Mouse (Mus musculus): ENCODE results near the gene Lgals3. TPM values are rescaled to one million over a fixed set of nuclear protein-coding genes. Genes with fewer than 3 reads are reported as not detected.

Lgals3 gene
- total RNA-seq, 1 experiment = 36.9 TPM

GRCm38 (mm10) chr14:47373728-47374678, 6.5 kb downstream of the Lgals3 start:
- Histone ChIP-seq H3K27ac (ENCODE audit: insufficient read depth, low read depth, low read length, poor library complexity, severe bottlenecking) (no peak overlapping the region), H3K4me1 (ENCODE audit: control insufficient read depth in 2 of 2, insufficient read depth in 2 of 2, low read length in 2 of 2, poor library complexity in 1 of 2) (peaks cover 5 to 15% of the 10 kb centered on the region in 2 experiments), H3K9ac (ENCODE audit: insufficient read depth, low read depth, low read length, poor library complexity, severe bottlenecking) (peak overlapping the region; percentile 26; the same call in 1 of the 2 replicates), H3K4me3 (ENCODE audit: insufficient read depth in 1 of 2, low read depth in 1 of 2, low read length in 2 of 2, poor library complexity in 1 of 2, severe bottlenecking in 1 of 2) (peak overlapping the region; percentile 44 to 50), H3K36me3 (ENCODE audit: control insufficient read depth, insufficient read depth, low read length, poor library complexity, severe bottlenecking) (no peaks in the 10 kb centered on the region), H3K9me3 (ENCODE audit: control insufficient read depth, insufficient read depth, low read depth, low read length) (no peaks in the 10 kb centered on the region)
- TF ChIP-seq ZNF384 (IDR thresholded peaks at IDR 0.05; ENCODE audit: low read depth, low read length) = no peak
- TF ChIP-seq ZC3H11A (IDR thresholded peaks at IDR 0.05; ENCODE audit: borderline replicate concordance, low read depth, low read length) = no peak
- TF ChIP-seq MAFK (IDR thresholded peaks at IDR 0.05; ENCODE audit: insufficient read depth, low read depth, low read length) = no peak
- no peak for TF ChIP-seq HCFC1 (IDR thresholded peaks at IDR 0.05; ENCODE audit: borderline replicate concordance, insufficient read depth, low read length)
- TF ChIP-seq CHD2 (IDR thresholded peaks at IDR 0.05; ENCODE audit: low read depth, low read length) = no peak
- in situ Hi-C loops (cut with MboI; ENCODE audit: low sequenced_read_pairs in 2 of 2, unreplicated experiment in 2 of 2) = no loop called here
- no peak for DNase-seq (ENCODE audit: low read depth, low spot score)

GRCm38 (mm10) chr14:47376526-47376925, 9.0 kb downstream of the Lgals3 start:
- in situ Hi-C loops (cut with MboI; ENCODE audit: low sequenced_read_pairs in 2 of 2, unreplicated experiment in 2 of 2) = no loop called here

GRCm38 (mm10) chr14:47378336-47378735, 10.8 kb downstream of the Lgals3 start:
- H3K27ac ChIP-seq (ENCODE audit: insufficient read depth, low read depth, low read length, poor library complexity, severe bottlenecking) = no peak overlapping the region; the same call in 1 of the 2 replicates
- no peaks in the 10 kb centered on the region for H3K9me3 ChIP-seq (ENCODE audit: control insufficient read depth, insufficient read depth, low read depth, low read length)
- no peak overlapping the region for H3K9ac ChIP-seq (ENCODE audit: insufficient read depth, low read depth, low read length, poor library complexity, severe bottlenecking)
- TF ChIP-seq MAFK (IDR thresholded peaks at IDR 0.05; ENCODE audit: insufficient read depth, low read depth, low read length) (no peak), CHD2 (IDR thresholded peaks at IDR 0.05; ENCODE audit: low read depth, low read length) (no peak), HCFC1 (IDR thresholded peaks at IDR 0.05; ENCODE audit: borderline replicate concordance, insufficient read depth, low read length) (no peak), ZC3H11A (IDR thresholded peaks at IDR 0.05; ENCODE audit: borderline replicate concordance, low read depth, low read length) (no peak), ZNF384 (IDR thresholded peaks at IDR 0.05; ENCODE audit: low read depth, low read length) (no peak)
- no peak for DNase-seq (ENCODE audit: low read depth, low spot score)
- H3K4me1 ChIP-seq (ENCODE audit: control insufficient read depth in 2 of 2, insufficient read depth in 2 of 2, low read length in 2 of 2, poor library complexity in 1 of 2) = peaks cover 5 to 14% of the 10 kb centered on the region in 2 experiments
- H3K4me3 ChIP-seq (ENCODE audit: insufficient read depth in 1 of 2, low read depth in 1 of 2, low read length in 2 of 2, poor library complexity in 1 of 2, severe bottlenecking in 1 of 2) = no peak overlapping the region
- H3K36me3 ChIP-seq (ENCODE audit: control insufficient read depth, insufficient read depth, low read length, poor library complexity, severe bottlenecking) = peaks cover 2% of the 10 kb centered on the region; the same call in 1 of the 2 replicates
- in situ Hi-C loops (cut with MboI; ENCODE audit: low sequenced_read_pairs in 2 of 2, unreplicated experiment in 2 of 2) = no loop called here

More at GRCm38 (mm10) chr14:47376526-47376925, 9.0 kb downstream of the Lgals3 start:
- no peak overlapping the region for H3K9ac ChIP-seq (ENCODE audit: insufficient read depth, low read depth, low read length, poor library complexity, severe bottlenecking)
- peaks cover 5 to 15% of the 10 kb centered on the region in 2 experiments for H3K4me1 ChIP-seq (ENCODE audit: control insufficient read depth in 2 of 2, insufficient read depth in 2 of 2, low read length in 2 of 2, poor library complexity in 1 of 2)
- no peak overlapping the region for H3K4me3 ChIP-seq (ENCODE audit: insufficient read depth in 1 of 2, low read depth in 1 of 2, low read length in 2 of 2, poor library complexity in 1 of 2, severe bottlenecking in 1 of 2)
- H3K9me3 ChIP-seq (ENCODE audit: control insufficient read depth, insufficient read depth, low read depth, low read length) = no peaks in the 10 kb centered on the region
- no peak overlapping the region for H3K27ac ChIP-seq (ENCODE audit: insufficient read depth, low read depth, low read length, poor library complexity, severe bottlenecking)
- no peak for DNase-seq (ENCODE audit: low read depth, low spot score)
- TF ChIP-seq HCFC1 (IDR thresholded peaks at IDR 0.05; ENCODE audit: borderline replicate concordance, insufficient read depth, low read length) (no peak), CHD2 (IDR thresholded peaks at IDR 0.05; ENCODE audit: low read depth, low read length) (no peak), ZNF384 (IDR thresholded peaks at IDR 0.05; ENCODE audit: low read depth, low read length) (no peak), MAFK (IDR thresholded peaks at IDR 0.05; ENCODE audit: insufficient read depth, low read depth, low read length) (no peak), ZC3H11A (IDR thresholded peaks at IDR 0.05; ENCODE audit: borderline replicate concordance, low read depth, low read length) (no peak)
- peaks cover 2% of the 10 kb centered on the region; the same call in 1 of the 2 replicates for H3K36me3 ChIP-seq (ENCODE audit: control insufficient read depth, insufficient read depth, low read length, poor library complexity, severe bottlenecking)

- peaks cover 16% of the 10 kb centered on the region for H3K36me3 ChIP-seq (ENCODE audit: control insufficient read depth, insufficient read depth, low read length, poor library complexity, severe bottlenecking)
- in situ Hi-C loops (cut with MboI; ENCODE audit: low sequenced_read_pairs in 2 of 2, unreplicated experiment in 2 of 2) = no loop called here
Observed at GRCm38 (mm10) chr14:47383911-47384310, 16.4 kb downstream of the Lgals3 start.

More at GRCm38 (mm10) chr14:47383911-47384310, 16.4 kb downstream of the Lgals3 start:
- H3K4me1 ChIP-seq (ENCODE audit: control insufficient read depth in 2 of 2, insufficient read depth in 2 of 2, low read length in 2 of 2, poor library complexity in 1 of 2) = peaks cover 0 to 2% of the 10 kb centered on the region in 2 experiments; a peak in 2 of 4 replicates
- TF ChIP-seq ZC3H11A (IDR thresholded peaks at IDR 0.05; ENCODE audit: borderline replicate concordance, low read depth, low read length) = no peak
- TF ChIP-seq MAFK (IDR thresholded peaks at IDR 0.05; ENCODE audit: insufficient read depth, low read depth, low read length) = no peak
- no peak for TF ChIP-seq CHD2 (IDR thresholded peaks at IDR 0.05; ENCODE audit: low read depth, low read length)
- TF ChIP-seq HCFC1 (IDR thresholded peaks at IDR 0.05; ENCODE audit: borderline replicate concordance, insufficient read depth, low read length) = no peak
- no peak for TF ChIP-seq ZNF384 (IDR thresholded peaks at IDR 0.05; ENCODE audit: low read depth, low read length)
- no peak overlapping the region for H3K4me3 ChIP-seq (ENCODE audit: insufficient read depth in 1 of 2, low read depth in 1 of 2, low read length in 2 of 2, poor library complexity in 1 of 2, severe bottlenecking in 1 of 2)
- DNase-seq (ENCODE audit: low read depth, low spot score) = no peak
- H3K9ac ChIP-seq (ENCODE audit: insufficient read depth, low read depth, low read length, poor library complexity, severe bottlenecking) = no peak overlapping the region
- no peak overlapping the region for H3K27ac ChIP-seq (ENCODE audit: insufficient read depth, low read depth, low read length, poor library complexity, severe bottlenecking)
- H3K9me3 ChIP-seq (ENCODE audit: control insufficient read depth, insufficient read depth, low read depth, low read length) = no peaks in the 10 kb centered on the region

Data from ES-E14 (cell line).